Mouse (Mus musculus) urinary bladder, postnatal 36 days (tissue): ENCODE results near the gene Copg2.
"Not testable (repeated sequence)": the region's sequence is repeated elsewhere in the genome, so short reads cannot be mapped to it uniquely, and the experiment has no call there.

Experiments
- DNase-seq, 2 experiments: peaks; one replicate each; pipeline ENCODE4 v3.0.0; 2022; ENCODE audit warnings: low spot score in 2 of 2, mixed read lengths in 1 of 2

Gene Copg2

GRCm38 (mm10) chr6:30832241-30832640 lies 64.4 kb downstream of the Copg2 start:
- no peak for DNase-seq

GRCm38 (mm10) chr6:30813626-30814025 lies 83.0 kb downstream of the Copg2 start:
- DNase-seq, result no peak

GRCm38 (mm10) chr6:30805053-30805752 lies 91.4 kb downstream of the Copg2 start:
- no peak for DNase-seq

- peak in 1 of 2 experiments; percentile 19 for DNase-seq
These were observed 92.1 kb downstream of the Copg2 start for GRCm38 (mm10) chr6:30804389-30805052.

- DNase-seq, result not testable (repeated sequence)
These were observed 93.7 kb downstream of the Copg2 start for GRCm38 (mm10) chr6:30802915-30803314.

- no peak for DNase-seq
These were observed 145.4 kb downstream of the Copg2 start for GRCm38 (mm10) chr6:30751209-30751608.

GRCm38 (mm10) chr6:30750482-30750881 lies 146.1 kb downstream of the Copg2 start:
- no peak for DNase-seq

- DNase-seq, result no peak
These were observed 146.7 kb downstream of the Copg2 start for GRCm38 (mm10) chr6:30749892-30750291.

- no peak for DNase-seq
These were observed 147.4 kb downstream of the Copg2 start for GRCm38 (mm10) chr6:30749042-30749689.

- no peak for DNase-seq
These were observed 148.2 kb downstream of the Copg2 start for GRCm38 (mm10) chr6:30748358-30748910.

- DNase-seq, result no peak
These were observed 148.8 kb downstream of the Copg2 start for GRCm38 (mm10) chr6:30747631-30748357.

GRCm38 (mm10) chr6:30745591-30745990 lies 151.0 kb downstream of the Copg2 start:
- no peak for DNase-seq

GRCm38 (mm10) chr6:30744846-30745245 lies 151.7 kb downstream of the Copg2 start:
- no peak for DNase-seq

GRCm38 (mm10) chr6:30739177-30739747 lies 157.3 kb downstream of the Copg2 start:
- DNase-seq, result peak in 1 of 2 experiments; percentile 6

GRCm38 (mm10) chr6:30738464-30739006 lies 158.1 kb downstream of the Copg2 start:
- no peak for DNase-seq

- peak; percentile 14 to 55 for DNase-seq
These were observed 158.8 kb downstream of the Copg2 start for GRCm38 (mm10) chr6:30737548-30738463.

- DNase-seq, result peak; percentile 30 to 55
These were observed 159.6 kb downstream of the Copg2 start for GRCm38 (mm10) chr6:30736864-30737547.

GRCm38 (mm10) chr6:30736372-30736762 lies 160.2 kb downstream of the Copg2 start:
- DNase-seq, result no peak

GRCm38 (mm10) chr6:30735728-30736371 lies 160.7 kb downstream of the Copg2 start:
- DNase-seq, result no peak
